Mouse (Mus musculus): Measurements from ENCODE around the gene Gm11084.
"Not testable (repeated sequence)": the region's sequence is repeated elsewhere in the genome, so short reads cannot be mapped to it uniquely, and the experiment has no call there.

Gene Gm11084

DNA sequence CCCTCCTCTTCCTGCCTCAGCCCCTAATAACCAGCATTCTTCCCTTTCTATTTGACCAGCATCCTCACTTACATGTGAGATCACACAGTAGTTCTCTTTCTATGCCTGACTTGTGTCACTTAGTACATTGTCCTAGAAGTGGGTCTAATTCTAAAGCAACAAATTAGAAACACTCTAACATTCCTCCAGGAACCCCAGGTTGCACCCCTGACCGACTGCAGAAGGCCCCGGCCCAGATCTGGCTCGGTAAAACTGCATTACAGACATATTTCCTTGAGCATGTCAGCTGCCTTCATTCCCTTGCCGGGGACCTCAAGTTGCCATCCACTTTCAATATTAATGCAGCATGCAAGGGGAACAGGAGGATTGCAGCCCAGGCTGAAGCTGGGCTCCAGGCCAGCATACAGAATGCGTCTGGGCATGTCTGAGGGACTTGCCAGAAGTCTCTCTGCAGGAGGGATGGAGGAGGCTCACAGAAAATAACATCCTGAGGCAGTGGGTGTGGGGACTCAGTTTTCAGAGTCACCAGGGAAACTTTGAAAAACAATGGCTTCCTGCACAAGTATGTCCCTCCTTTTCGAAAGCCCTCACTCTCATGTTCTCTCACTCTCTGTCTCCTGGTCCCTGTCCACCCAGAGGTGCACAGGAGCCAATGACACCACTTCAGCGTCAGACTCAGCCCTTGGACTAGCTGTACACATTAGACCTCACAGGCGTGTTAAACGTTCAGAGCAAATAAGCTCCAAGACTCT, 9.0 kb upstream of the Gm11084 start:
- DNase-seq (ENCODE audit: low spot score in 2 of 2) = peak; percentile 89 to 90

DNA sequence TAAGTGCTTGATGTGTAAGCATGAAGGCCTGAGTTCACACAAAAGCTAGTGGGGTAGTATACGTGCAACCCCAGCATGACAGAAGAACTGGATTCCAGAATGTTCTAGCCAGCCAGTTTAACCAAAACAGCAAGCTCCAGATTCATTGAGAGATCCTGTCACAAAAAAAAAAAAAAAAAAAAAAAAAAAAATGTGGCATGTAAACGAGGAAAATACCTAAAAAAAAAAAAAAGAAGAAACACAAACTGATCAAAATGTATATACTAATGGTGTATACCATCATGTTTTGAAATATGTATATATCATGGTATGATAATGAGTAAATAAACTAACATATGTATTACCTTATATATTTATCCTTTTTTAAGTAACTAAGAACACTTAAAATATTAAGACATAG, 7.6 kb upstream of the Gm11084 start:
- no peak for DNase-seq (ENCODE audit: low spot score in 2 of 2)

DNA sequence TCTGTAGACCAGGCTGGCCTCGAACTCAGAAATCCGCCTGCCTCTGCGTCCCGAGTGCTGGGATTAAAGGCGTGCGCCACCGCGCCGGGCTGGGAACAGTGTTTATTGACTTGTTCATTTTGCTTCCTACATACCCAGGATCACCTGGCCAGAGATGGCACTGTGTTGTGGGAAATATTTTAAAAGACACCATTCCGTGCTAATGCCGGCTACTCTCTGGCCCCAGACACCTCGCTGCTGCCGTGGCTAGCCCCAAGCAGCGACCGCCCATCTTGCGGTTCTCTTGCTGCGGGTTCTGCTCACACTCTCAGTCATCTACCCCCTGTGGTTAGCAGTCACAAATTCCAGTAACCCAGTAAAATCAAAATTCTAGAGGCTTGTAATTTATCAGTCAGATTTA, 6.0 kb upstream of the Gm11084 start:
- no peak for DNase-seq (ENCODE audit: low spot score in 2 of 2)

DNA sequence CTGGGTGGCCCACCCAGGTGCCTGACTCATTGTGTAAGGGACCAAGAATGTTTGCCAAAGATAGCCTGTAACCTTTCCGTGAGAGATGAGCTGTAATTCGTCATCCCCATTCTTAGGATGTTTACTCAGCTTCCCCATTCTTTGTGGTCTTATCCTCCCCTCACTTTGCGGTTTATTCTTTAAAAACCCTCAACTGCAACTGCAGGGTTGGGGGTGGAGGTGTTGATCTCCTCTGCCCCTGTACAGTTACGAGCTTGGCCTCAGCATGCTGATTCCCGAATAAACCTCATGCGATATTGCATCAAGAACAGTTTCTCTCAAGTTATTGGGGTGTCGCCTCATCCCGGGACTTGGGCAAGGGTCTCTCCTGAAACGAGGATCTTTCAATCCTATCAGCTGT, 2.4 kb upstream of the Gm11084 start:
- DNase-seq (ENCODE audit: low spot score in 2 of 2) = not testable (repeated sequence)

DNA sequence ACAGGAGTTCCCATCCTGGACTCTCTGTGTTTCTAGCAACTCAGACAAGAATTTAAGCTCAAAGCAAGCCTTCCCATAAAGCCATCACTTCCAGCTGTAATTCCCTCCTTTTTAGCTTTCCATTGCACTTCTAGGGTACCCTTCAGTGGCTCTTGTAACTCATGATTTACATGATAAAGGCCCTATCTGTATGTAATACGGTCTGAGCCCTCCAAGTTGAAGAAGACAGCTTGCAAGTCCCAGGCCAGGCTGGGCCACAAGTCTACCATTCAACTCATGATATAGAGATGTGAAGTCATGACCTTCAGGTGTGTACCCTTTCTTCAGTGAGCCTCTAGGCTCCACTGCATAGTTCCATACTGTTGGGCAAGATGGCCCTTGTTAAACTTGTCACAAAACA, 1.0 kb downstream of the Gm11084 start:
- DNase-seq (ENCODE audit: low spot score in 2 of 2) = no peak

DNA sequence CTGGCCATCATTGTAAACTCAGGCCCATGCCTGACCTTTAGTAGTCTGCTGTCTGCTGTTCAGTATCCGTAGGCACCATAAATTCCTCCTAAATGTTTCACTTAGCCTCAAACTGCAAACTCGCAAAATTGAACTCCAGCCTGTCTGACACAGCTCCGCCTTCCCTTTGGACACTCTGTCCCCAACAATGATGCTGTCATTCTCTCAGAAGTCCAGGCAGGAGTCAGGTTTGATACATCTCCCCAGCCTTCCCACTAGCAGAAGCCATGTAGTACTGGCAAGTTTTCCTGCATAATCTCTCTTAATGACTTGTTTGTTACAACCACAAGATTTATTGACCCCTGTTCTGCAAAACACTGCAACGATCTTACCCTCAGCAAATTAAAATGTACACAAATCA, 1.7 kb downstream of the Gm11084 start:
- DNase-seq (ENCODE audit: low spot score in 2 of 2) = no peak

DNA sequence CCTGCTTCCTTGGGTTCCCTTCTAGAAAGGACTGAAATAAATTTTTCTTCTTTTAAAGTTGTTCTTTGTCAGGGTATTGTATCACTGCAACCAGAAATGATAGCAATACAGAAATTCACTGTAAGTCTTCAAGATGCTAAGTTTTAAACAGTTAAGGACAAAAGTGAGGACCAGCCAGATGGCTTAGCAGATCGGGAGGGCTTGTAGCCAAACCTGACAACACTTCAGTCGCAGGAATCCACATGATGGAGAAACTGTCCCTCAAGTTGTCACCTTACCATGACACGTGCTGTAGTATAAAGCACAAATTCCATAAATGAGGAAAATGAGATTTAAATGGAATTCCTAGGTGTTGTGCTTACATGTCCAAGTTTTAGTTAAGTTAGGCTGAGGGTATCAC, 3.3 kb downstream of the Gm11084 start:
- DNase-seq (ENCODE audit: low spot score in 2 of 2) = peak in 1 of 2 experiments; percentile 63

DNA sequence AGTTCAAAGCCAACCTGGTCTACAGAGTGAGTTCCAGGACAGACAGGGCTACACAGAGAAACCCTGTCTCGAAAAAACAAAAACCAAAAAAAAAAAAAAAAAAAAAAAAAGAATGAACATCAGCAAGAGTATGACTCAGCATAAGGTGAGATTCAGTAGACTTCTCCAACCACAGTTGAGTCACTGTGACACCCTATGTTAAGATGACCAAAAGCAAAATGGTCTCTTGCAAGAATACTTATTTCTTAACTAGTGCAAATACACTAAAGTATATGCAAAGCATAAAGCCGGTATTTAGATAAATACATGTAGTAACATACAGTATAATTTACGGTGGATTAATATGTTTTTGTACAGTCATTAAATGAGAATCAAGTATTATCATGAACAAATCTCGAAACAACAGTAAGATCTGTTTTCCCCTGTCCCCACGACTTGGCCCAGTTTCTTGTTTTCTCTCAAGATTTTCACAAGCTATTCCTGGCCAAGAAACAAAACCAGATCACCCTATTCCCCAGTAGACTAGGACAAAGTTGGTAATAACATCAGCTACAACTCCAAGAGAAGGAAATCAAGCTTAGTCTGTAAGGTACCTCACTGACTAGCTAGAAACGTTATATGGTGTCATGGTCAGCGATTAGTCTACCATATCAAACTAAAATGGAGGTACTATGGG, 4.3 kb downstream of the Gm11084 start:
- DNase-seq (ENCODE audit: low spot score in 2 of 2) = no peak

DNA sequence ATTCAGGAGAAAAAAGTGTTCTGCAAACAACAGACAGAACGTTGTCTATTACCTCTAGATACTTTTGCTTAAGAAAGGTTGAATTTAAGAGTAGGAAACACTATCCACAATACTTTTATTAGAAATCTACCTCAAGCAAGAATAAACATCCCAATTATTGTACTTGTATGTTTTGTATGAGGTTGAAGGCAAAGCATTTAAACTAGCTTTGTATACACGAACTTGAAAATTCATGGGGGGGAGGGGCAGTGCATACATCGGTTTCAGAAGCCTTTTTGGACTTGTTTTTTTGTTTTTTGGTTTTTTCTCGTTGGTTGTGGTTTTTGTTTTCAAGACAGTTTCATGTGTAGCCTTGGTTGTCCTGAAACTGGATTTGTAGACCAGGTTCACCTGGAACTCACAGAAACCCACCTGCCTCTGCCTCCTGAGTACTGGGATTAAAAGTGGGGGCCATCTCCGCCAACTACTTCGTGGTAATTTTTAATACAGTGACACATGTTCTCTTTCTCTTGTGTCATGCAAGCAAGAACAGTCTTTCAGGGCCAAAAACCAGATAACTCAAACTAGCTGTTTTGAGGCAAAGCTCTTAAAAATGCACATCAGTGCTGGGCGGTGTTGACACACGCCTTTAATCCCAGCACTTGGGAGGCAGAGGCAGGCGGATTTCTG, 4.9 kb downstream of the Gm11084 start:
- DNase-seq (ENCODE audit: low spot score in 2 of 2) = no peak

DNA sequence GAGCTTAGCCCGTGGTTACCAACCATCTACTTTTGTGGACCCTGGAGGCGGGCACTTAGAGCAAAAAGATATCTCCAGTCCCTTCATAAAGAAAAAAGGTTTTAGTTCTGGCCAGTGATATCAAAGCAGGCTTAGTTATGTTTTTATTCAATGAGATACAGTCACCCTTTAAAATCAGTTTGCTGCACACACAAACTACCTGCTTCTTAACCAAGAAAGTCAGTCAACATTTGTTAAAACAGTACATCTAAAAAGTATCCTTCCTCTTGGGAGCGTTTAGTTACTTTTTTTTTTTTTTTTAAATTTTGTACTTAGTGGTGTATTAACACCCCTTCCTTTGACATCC, 5.5 kb downstream of the Gm11084 start:
- DNase-seq (ENCODE audit: low spot score in 2 of 2) = no peak

DNA sequence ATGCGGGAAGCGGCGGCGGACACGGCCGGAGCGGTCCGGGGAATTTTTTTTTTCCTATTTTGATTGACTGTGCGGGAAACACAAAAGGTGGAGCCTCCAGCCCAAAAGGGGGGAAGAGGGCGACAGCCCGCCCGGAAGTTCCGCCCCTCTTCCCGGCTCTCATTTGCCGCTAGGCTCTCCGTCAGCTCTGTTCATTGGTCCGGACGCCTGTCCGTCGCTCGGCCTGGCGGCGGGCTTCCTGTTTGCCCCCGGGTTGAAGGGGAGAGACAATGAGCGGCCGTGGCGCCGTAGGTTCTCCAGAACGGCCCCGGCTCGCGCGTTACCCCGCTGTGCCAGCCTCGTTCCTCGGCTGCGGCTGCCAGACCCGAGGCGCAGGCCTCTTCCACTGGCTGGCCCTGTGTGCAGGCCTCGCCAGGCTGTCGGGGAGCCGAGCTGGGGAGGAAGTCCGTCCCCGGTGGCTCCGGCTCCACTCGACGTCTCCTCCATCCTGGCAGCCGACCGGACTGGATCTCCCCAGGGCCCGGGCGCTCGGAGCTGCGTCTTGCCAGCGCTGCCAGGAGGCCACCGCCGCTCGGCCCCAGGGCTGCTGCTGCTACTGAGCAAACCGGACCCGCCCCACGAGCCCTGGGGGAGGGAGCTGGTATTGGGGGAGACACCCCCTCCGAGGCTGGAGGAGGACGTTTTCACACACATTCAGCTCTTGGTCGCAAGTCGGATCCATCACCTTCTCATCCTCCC, 6.0 kb downstream of the Gm11084 start, which contains the start of gene Sp3:
Sp3 (minus strand) TSS at position 110 of the 738 bp plus-strand sequence.
- DNase-seq (ENCODE audit: low spot score in 2 of 2) = peak; percentile 98 to 99

DNA sequence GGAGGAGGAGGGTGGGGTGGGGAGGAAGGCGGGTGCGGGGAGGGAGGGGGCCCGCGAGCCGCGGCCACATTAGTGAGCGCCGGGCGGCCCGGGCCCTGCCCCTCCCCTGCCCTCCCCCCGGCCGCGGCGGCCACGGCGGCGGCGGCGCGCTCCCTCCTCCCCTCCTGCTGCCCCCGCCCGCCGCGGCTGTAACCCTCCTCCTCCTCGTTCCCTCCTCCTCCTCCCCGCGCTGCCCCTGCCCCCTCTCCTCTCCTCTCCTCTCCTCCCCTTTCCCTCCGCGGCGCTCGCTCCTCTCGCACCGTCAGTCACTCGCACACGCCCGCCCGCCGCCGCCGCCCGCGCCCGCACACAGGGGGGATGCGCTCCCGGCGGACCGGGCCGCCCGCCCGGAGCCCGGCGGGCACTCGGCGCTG, 6.9 kb downstream of the Gm11084 start:
- peak; percentile 92 to 94 for DNase-seq (ENCODE audit: low spot score in 2 of 2)

DNA sequence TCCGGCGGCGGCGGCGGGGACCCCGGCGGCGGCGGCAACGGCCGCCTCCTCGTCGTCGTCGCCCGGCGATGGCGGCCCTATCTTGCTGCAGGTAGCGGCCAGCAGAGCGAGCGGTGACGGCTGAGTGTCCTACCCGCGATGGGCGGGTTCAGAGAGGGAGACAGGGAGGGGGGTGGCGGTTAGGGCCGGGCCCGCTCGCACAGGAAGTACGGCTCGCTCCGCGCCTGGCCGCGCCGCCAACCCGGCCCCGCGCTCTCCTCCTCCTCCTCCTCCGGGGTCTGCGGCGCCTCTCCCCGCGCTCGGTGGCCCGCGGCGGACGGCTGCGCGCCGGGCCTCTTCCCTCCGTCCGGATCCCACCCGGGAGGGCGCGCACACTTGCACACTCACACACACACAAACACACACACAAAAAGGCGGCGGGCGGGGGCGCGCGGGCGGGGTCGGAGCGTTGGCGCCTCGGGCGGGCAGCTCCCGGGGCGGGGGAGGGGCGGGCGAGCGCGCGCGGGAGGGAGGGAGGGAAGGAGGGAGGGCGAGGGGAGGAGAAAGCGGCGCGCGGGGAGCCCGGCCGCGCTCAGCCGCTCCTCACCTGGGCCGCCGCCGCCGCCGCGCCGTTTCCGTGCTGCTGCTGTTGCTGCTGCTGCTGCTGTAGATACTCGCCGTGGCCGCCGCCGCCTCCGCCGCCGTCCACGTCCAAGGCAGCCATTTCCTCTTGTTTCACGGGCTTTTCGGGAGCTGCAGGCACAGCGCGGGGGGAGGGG, 7.4 kb downstream of the Gm11084 start:
- peak; percentile 88 for DNase-seq (ENCODE audit: low spot score in 2 of 2)

DNA sequence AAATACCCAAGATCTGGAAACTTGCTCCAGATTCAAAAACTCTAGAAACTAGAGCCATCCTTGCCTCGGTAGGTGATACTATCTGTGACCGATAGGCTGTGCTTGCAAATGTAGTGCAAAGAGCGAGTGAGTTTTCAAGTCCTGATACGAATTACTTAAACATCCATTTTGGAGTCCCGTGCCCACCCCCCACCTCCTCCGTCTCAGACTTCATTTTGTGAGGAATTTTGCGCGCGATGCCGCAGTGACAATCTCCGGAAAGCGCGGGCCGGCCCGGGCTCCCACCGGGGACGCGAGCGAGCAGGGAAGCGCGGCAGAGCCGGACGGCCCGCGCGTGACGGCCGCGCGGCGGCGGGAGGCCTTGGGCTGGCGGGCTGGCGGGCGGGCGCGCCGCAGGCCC, 8.0 kb downstream of the Gm11084 start:
- DNase-seq (ENCODE audit: low spot score in 2 of 2) = peak; percentile 69 to 70

DNA sequence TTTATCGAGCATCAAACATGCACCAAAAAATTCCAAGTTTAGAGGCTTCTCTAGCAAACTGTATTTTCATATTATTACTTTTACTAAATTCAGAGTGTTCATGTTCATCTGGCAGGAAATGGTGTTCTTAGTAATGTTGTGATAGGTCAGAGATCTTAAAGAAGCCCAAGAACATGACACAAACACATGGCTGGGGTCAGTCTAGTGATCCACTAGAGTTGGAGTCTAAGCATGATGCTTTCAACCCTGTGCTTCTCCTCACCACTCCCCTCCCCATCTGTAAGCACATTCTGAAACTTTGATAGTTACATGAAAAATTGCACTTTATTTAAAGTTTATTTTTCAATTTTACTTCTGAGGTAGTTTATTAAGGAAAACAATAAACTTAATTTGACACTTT, 9.2 kb downstream of the Gm11084 start:
- DNase-seq (ENCODE audit: low spot score in 2 of 2) = no peak

DNA sequence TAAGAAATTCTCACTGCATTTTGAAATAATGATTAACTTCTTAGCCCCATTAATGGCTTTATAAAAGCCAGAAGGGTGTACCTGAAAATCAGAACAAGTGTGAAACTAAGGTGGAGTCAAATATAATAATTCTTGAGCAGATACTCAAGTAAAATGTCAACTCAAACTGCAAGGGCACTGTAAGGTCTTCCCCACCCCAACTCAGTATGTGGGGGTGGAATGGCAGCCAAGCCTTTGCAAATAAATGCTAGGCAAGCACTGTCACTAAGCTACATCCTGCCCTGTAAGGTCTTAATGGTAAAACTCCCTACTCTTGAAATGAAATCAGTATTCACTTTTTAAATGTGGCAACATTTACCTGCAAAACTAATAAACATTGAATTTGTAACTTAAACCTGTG, 10.5 kb downstream of the Gm11084 start:
- no peak for DNase-seq (ENCODE audit: low spot score in 2 of 2)

DNA sequence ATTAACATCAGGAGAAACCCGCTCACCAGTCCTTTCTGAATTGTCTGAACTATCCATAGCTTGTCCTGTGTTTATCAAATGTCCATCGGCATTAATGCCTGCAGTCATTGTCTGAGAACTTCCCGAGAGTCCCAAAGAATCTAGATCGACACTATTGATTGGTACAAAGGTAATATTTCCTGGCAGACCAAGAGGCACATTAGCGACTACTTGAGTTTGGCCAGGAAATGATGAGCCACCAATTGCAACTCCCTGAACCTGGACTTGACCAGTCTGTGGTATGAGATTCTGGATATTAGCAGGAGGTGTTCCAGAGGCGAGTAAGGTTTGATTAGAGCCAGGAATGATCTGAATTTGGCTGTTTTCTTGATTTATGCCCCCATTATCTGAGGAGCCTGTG, 15.7 kb downstream of the Gm11084 start:
- DNase-seq (ENCODE audit: low spot score in 2 of 2) = no peak

DNA sequence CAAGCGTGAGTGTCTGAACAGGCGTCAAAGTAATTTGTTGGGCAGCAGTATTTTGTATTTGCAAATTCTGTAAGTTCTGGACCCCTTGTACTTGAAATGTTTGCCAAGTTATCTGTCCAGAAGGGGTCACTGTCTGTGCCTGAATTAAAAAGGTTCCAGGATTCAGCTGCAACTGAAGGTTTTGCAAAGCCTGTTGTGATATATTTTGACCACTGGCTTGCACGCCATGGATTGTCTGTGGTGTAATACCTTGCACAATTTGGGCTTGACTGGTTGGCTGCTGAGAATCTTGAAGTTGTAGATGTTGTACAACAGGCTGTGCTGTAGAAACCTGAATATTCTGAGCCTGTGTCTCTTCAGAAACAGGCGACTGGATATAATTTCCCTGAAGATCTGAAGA, 16.2 kb downstream of the Gm11084 start:
- no peak for DNase-seq (ENCODE audit: low spot score in 2 of 2)

DNA sequence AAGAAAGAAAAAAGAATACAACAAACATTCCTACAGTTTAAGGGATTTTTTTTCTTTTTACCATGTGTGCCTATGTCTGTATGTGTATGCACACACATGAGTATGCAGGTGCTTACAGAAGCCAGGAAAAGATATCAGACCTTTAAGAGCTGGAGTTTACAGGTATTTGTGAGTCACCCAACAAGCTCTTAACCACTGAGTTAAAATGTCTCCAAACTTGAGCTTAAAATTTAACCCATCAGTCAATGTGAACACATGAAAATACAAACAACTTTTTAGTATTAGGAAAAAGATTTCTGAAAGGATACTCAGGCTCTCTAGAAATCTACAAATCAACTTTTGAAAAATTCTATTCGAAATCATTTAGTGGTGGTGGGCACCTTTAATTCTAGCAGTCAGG, 18.0 kb downstream of the Gm11084 start:
- no peak for DNase-seq (ENCODE audit: low spot score in 2 of 2)

DNA sequence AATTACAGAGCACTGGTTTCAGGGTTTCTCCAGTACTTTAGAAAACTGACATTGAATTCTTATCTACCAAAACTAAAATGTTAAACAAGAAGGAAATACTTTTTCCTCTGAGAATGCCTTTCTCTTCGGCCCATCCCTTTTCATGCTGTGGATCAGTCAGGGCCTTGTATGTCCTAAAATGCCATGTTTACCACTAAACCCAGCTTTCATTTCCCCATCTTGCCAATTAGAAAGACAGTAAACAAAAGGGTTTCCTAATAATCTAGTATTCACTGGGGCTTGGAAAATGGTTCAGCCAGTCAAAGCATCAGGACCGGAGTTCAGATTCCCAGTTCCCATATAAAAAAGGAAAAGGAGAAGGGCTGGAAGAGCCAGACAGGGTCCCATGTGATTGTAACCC, 21.1 kb downstream of the Gm11084 start:
- no peak for DNase-seq (ENCODE audit: low spot score in 2 of 2)

DNA sequence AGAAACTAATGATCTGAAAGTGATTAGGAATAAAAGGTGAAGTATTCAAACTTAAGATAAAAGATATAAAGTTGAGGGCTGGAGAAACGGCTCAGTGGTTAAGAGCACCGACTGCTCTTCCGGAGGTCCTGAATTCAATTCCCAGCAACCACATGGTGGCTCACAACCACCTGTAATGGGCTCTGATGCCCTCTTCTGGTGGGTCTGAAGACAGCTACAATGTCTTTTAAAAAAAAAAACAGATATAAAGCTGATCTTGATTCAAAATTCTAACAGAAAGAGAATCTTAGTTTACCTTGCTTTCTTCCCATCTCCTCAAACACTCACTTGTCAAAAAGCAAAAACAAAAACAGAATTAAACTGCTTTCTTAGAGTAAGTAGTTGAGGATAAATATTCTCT, 30.1 kb downstream of the Gm11084 start:
- no peak for DNase-seq (ENCODE audit: low spot score in 2 of 2)

DNA sequence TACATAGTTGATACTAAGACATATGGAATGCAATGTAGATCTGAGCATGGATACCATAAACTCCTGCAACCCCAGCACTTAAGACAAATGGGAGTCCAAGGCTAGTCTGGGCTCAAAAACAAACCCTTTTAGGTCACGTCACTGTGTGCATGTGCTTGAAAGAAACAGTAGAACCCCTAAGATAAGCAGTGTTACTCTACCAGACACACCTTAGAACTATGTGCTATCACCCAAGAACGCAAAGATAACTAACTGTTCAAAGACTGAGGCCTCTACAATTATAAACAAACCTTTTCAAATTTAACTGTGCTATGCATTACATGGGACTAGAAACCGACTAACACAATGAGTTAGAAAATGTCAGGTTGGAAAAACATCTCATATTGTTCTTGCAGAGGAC, 33.5 kb downstream of the Gm11084 start:
- DNase-seq (ENCODE audit: low spot score in 2 of 2) = no peak

All from right cerebral cortex, postnatal 10 days (tissue).